Mouse (Mus musculus): ENCODE data around the gene Cfap54.

Cfap54 gene

GRCm38 (mm10) chr10:93081133-93081779 lies at the start of gene Cfap54:
Gene Cfap54 (minus strand): TSS chr10:93081618.
- DNase-seq (ENCODE audit: low spot score), result peak; percentile 84

DNA sequence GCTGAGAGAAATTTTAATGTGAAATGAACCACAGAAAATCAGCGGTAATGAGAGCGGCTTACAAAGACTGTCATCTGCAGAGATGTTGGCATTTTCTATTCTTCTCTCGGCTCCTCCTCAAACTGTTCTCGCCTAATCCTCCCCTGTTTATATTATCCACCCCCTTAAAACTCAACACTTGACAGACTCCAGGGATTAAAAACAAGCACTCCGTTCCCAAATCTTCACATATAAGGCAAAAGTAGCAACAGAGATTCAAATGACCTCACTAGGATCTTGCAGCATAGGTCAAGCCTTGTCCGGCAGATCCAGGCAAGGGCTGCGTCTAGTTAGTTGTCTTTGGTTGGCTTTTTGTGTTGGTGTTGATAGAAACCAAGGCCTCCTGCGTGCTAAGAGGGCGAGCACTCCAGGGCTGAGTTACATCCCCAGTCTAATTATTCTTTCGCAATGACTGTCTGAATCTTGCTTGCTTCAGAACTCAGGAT lies 49.1 kb upstream of the Cfap54 start:
- no peak for DNase-seq (ENCODE audit: low spot score)

DNA sequence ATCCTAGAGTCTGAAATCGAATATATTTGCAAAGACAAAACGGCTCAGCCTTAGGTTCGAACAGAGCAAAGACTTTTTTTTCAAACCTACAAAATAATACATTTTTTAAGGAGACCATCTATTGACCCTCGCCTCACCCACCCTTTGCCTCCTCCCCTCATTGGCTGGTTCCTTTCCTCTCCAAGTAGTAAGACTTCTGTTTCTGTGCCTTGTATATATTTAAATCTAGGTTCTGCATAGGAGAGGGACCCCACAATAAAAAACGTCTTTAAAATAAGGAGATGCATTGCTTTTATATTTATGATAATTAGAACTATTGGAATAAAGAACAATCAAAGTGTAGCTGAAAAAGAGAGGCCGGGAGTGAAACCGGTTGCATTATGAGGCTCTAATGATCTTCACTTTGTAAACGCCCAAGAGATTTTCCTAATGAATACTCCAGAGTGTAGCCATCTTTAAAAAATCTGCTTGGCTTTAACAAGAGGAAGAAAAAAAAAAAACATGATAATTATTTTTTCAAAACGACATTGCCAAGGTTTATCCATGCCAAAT lies 48.6 kb upstream of the Cfap54 start:
- no peak for DNase-seq (ENCODE audit: low spot score)

DNA sequence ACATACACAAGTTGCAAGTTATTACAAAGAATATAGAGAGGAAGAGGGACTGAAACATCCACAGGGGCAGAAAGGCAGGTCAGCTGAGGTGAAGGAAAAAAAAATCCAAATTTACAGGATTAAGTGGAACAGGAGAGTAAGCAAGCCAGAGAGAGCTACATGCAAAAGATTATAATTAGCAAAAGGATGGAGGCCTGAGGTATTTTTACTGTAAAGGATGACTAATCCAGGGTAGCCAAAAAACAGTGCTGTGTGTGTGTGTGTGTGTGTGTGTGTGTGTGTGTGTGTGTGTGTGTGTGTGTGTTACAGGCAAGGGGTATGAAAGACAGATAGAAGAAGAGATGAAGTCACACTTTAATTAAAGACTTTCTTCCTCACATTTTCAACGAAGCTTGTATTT lies 47.9 kb upstream of the Cfap54 start:
- DNase-seq (ENCODE audit: low spot score), result no peak

DNA sequence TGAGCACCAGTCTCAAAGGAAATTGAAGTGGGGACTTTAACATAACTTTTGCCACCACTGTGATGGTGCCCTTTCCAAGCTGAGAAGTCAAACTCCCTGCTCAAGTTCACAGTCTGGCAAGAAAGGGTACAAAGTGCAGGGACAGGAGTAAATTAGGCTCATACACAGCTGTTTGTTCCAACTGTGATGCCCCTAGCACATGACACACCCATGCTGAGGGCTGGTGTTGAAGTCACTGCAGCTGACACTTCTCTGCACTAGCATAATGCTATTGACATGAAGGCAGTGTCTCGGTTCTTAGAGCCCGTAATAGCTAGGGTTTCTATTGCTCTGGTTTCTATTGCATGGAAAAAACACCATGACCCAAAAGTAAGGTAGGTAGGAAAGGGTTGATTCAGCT lies 47.1 kb upstream of the Cfap54 start:
- no peak for DNase-seq (ENCODE audit: low spot score)

- no peak for DNase-seq (ENCODE audit: low spot score)
These were observed 44.6 kb upstream of the Cfap54 start for GRCm38 (mm10) chr10:93126025-93126424.

GRCm38 (mm10) chr10:93123957-93124613 lies 42.7 kb upstream of the Cfap54 start:
- DNase-seq (ENCODE audit: low spot score), result peak; percentile 7

- DNase-seq (ENCODE audit: low spot score), result no peak
These were observed 41.9 kb upstream of the Cfap54 start for GRCm38 (mm10) chr10:93123310-93123709.

- DNase-seq (ENCODE audit: low spot score), result no peak
These were observed 41.2 kb upstream of the Cfap54 start for GRCm38 (mm10) chr10:93122399-93123184.

GRCm38 (mm10) chr10:93121262-93121860 lies 39.9 kb upstream of the Cfap54 start:
- no peak for DNase-seq (ENCODE audit: low spot score)

GRCm38 (mm10) chr10:93119809-93120208 lies 38.4 kb upstream of the Cfap54 start:
- no peak for DNase-seq (ENCODE audit: low spot score)

DNA sequence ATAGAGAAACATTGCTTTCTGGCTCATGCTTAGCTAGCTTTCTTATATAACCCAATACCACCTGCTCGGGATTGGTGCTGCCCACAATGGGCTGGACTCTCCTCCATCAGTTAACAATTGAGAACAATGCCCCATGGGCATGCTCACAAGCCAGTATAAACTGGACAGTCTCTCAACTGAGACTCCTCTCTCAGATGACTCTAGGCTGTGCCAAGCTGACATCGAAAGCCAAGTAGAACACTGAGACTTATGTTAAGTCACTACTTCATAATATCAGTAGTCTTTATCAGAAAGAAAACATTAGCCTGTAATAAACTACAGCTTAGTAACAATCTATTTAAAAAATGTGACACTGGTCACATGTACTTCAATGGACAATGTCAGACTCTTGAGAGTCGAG lies 35.2 kb upstream of the Cfap54 start:
- no peak for DNase-seq (ENCODE audit: low spot score)

DNA sequence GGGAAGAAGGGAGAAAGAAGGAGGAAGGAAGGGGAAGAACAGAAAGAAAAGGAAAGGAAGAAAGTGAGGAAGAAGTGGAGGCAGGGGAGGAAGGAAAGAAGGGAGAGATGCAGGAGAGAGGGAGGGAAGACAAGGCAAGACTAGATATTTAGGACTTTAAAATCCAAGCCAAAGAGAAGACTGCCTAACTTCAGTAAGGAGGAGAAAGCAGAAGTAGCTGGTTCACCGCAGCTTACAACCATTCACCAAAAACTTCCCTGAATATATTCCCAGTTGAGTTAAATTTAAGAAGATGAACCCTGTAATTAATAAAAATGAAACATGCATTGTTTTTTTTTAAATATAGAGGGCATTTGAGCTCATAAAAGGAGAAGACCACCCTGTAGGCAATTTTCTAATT lies 34.3 kb upstream of the Cfap54 start:
- DNase-seq (ENCODE audit: low spot score), result no peak

GRCm38 (mm10) chr10:93114782-93115181 lies 33.4 kb upstream of the Cfap54 start:
- DNase-seq (ENCODE audit: low spot score), result no peak

GRCm38 (mm10) chr10:93113968-93114367 lies 32.5 kb upstream of the Cfap54 start:
- no peak for DNase-seq (ENCODE audit: low spot score)

- no peak for DNase-seq (ENCODE audit: low spot score)
These were observed 30.6 kb upstream of the Cfap54 start for GRCm38 (mm10) chr10:93112021-93112420.

GRCm38 (mm10) chr10:93111412-93111811 lies 30.0 kb upstream of the Cfap54 start:
- DNase-seq (ENCODE audit: low spot score), result no peak

GRCm38 (mm10) chr10:93105358-93105757 lies 23.9 kb upstream of the Cfap54 start:
- DNase-seq (ENCODE audit: low spot score), result no peak

DNA sequence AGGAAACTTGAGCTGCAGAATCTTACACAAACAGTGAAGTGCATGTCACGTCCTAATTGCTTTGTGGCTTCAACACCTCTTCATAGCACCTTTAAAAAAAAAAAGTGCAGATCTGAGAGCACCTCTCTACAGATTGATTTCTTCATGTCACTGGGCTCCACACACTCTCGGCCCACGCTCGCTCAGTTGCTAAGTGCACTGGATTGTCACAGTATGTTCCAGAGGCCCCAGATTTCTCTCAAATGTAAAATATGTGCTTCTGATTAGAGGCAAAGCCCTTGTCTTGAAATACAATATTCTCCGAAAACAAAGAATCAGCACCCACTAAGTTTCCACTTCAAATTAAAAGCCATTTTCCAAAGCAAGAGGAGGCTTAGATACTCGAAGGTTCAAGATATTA lies 22.9 kb upstream of the Cfap54 start:
- no peak for DNase-seq (ENCODE audit: low spot score)

GRCm38 (mm10) chr10:93103676-93104075 lies 22.3 kb upstream of the Cfap54 start:
- no peak for DNase-seq (ENCODE audit: low spot score)

- DNase-seq (ENCODE audit: low spot score), result no peak
These were observed 20.9 kb upstream of the Cfap54 start for GRCm38 (mm10) chr10:93102321-93102720.

DNA sequence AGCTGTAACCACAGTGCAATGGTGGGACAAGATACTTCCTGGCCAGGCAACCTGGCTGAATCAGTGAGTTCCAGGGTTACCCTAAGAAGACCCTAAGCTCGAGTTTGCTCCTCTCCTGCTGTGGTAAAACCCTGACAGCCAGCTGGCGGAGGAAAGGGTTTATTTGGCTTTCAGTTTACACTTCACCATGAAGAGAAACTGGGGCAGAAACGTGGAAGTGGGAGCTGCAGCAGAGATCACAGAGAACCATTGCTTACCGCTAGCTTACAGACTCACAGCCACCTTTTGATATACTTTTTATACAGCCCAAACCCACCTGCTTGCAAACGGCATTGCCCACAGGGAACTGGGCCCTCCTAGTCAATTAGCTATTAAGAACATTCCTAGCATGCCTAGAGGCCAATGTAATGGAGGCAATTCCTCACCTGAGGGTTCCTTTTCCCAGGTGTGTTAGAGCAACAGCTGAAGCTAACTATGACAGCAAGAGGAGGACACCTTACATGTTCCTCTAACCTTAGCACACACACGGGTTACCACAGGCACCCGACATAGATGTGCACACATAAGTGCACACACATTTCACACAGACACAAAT lies 16.9 kb upstream of the Cfap54 start:
- no peak for DNase-seq (ENCODE audit: low spot score)
